Mouse (Mus musculus): ENCODE data around the gene Mcm3ap.

DNA sequence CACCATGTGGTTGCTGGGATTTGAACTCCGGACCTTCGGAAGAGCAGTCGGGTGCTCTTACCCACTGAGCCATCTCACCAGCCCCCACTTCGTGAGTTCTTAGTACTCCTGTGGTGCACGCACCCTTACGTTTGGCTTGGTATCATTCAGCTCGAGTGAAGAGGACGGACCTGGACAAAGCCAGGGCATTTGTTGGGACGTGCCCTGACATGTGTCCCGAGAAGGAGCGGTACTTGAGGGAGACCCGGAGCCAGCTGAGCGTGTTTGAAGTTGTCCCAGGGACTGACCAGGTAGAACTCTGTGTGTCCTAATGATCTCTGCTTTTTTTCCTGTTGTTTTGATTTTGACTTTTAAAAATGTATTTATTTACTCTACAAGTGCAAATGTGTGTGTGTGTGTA is 12.1 kb downstream of the Mcm3ap start:
- TF ChIP-seq POLR2A (IDR thresholded peaks at IDR 0.05; ENCODE audit: borderline replicate concordance, extremely low read depth, insufficient read depth, insufficient read length, poor library complexity, severe bottlenecking) (no peak), CTCF (IDR thresholded peaks at IDR 0.05; ENCODE audit: borderline replicate concordance, extremely low read depth, insufficient read depth, insufficient read length) (no peak)
